Mouse (Mus musculus): ENCODE measurements around the gene Xrn2.

The Xrn2 gene

GRCm38 (mm10) chr2:147067480-147068246, 54.9 kb downstream of the Xrn2 start:
- DNase-seq: no peak

GRCm38 (mm10) chr2:147069077-147069476, 56.3 kb downstream of the Xrn2 start:
- no peak for DNase-seq

GRCm38 (mm10) chr2:147070305-147070704, 57.5 kb downstream of the Xrn2 start:
- DNase-seq: no peak

GRCm38 (mm10) chr2:147073962-147074361, 61.2 kb downstream of the Xrn2 start:
- DNase-seq: no peak

DNA sequence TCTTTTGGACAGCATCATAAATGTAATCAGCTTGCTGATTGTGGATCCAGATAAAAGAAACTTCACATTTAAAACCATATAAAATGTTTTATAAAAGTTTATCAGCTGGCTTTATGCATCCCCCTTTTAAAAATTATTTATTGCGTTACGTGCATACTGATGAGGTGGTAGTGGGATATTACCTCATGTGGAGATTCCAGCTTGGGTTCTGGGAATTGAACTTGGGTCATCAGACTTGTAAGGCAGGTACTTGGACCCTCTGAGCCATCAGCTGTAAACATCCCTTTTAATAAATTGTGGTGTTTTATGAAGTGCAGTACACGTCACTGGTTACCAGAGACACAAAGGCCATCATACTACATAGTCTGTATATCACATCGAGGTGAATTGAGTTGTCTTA, 61.6 kb downstream of the Xrn2 start:
- no peak for DNase-seq

DNA sequence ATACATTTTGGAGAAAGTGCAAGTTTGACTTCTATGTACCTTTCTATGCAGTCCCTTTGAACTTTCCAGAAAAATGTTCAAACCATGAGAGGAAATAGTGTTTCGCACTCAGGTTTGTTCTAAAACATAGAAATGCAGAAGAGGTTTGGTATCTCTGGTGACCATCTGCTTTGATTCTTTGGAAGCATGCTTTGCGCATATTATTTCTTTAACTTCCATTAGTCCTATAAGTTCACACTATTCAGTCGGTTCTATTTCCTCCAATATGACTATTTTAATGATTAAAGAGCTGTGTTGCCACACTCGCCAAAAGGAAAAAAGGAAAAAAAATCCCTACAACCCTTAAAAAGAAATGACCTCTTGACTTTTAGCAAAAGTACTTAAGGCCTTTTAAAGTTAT, 69.6 kb downstream of the Xrn2 start:
- DNase-seq: no peak

DNA sequence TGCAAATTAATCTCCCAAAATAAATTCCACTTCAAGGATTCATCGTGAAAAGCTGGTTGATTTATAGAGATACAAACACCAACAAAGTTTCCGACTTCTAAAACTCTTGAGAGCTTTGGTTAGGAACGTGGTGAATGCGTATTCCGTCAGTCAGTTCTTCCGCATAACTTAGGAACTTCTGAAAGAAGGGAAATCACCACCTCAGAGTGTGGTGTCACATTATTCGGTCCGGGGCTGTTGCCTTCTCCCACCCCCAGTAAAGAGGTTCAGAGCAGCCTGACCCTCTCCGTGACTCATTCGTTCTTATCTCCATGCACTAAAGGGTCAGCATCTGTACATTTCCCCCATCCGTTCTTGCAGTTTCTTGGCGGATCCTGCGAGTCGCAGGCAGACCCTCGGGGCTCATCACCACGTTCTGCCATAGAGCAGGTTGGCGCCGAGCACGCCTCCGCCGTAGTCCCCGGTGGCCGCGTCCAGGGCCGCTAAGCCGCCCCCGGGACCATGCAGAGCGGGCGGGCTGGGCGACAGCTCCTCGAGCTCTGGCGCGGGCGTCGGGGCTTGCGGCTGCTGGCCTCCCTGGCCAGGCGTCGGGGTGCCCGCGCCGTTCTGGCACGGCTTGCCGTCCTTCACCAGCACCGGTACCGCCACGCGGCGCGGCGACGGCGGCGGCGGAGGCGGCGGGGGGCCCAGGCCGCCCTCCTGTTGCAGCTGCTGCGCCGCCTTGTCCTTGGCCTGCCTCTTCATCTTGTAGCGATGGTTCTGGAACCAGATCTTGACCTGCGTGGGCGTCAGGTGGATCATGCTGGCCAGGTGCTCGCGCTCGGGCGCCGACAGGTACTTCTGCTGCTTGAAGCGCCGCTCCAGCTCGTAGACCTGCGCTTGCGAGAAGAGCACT, 70.9 kb downstream of the Xrn2 start:
- DNase-seq: no peak

GRCm38 (mm10) chr2:147084366-147085071, 71.7 kb downstream of the Xrn2 start:
- no peak for DNase-seq

DNA sequence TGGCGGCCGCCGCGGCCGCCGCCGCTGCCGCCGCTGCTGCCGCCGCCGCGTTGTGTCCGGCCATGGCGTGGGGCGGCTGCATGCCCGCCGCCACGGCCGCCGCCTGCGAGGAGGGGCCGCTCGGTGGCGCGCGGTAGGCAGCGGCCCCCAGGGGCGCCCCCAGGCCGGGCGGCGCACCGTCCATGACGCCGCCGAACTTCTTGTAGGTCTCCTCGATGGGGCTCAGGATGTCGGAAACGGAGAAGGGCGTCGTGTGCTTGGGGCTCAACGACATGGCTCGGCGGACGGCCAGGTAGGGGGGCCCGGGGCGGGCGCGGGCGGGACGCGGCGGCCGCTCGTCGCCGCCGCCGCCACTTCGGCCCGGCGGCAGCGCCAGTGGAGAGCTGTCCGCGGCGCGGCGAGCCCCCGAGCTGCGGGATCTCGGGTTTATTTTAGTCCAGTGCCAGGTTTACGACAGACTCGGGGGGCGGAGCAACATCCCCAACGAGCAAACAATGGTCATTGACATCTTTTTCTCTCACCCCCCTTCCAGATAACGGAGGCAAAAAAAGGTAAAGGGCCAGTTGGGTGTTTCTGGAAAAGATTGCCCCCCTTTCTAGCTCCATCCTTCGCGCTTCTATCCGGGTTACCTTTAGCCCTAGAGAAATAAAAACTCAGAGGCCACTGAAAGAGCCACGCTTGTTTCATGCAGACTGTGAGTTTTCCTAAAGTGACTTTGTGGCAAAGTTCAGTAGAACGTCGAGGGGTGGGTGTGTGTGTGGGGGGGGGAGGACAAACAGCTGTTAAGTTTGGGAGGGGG, 72.5 kb downstream of the Xrn2 start, which contains the start of gene Nkx2-4:
Gene Nkx2-4, minus strand, starts transcription at position 374 of the 799 bp plus-strand sequence.
- DNase-seq: no peak

DNA sequence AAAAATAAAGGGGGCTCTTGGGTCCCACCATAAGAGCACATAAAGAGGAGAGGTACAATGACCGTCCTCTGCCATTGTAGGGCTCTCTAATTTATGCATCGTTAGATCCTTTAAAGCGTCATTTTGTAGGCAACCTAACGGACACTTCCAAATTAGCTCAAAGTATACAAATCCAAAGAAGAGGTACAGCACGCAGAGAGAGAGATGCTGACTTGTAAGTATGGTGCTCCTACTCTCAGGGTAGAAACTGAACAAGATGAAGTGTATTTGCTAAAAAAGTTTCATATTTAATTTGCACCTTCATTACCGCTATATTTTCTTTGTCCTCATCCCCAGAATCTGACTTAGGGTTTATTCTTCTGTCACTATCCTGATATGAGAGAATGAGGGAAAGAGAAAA, 73.1 kb downstream of the Xrn2 start:
- DNase-seq: no peak

DNA sequence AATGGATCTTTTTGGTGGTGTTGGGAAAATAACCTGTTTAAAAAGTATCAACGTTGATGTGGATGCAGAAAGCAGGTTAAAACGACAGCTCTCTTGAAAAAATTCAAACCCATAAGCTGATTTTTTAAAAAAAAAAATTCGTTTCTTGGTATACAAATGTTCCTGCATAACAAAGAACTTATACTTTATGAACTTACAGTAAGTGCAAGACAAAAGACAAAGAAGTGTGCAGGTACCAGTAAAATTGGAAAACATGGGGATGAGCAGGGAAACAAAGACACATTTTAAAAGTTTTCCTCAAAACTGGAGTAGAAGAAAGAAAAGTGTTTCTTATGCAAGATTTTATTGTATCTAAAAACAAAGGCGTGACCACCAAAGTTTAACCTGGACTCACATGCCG, 73.6 kb downstream of the Xrn2 start:
- DNase-seq: no peak

DNA sequence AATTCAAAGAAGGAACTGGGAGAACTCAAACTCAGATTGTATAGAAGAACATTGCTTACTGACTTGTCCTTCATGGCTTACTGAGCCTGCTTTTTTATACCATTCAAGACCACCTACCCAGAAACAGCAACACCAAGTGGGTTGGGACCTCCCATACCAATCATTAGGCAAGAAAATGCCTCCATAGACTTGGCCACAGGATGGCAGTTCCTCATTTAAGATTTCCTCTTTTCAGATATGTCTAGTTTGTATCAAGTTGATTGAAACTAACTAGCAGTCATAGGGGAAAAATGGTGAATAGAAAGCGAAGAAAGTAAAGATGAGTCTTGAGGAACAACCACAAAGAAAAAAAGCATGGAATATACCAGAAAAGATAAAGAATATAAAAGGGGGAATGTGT, 106.9 kb downstream of the Xrn2 start:
- DNase-seq: no peak

DNA sequence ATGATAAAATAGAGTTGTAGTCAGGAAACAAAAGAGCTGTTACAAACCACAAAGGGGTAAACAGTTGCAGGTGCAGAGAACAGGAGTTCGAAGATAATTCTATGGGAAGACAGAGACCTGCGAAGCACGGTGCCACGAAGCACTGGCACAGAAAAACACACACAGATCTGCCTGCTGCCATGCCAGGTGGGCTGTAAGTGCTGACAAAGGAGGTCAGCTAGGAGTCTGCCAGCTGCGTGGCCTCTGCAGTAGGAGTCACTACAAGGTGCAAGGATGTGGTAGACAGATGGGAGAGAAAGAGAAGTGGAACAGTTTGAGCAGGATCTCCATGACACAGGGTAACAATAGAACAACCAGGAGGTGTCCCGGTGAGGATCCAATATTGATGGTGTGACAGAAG, 114.6 kb downstream of the Xrn2 start:
- no peak for DNase-seq

Measured in cerebellum, adult 11 months (tissue).